10 mouse cellular contexts compared by ENCODE assay signal in genomic region chr15:37133916-37134315, GRCm38 (mm10).
DNase-seq lines count a peak whose midpoint lies in the region; ATAC-seq and TF ChIP-seq lines count a peak whose summit lies in the region.
"Had no signal": no experiment of that assay in that cellular context is flagged by ENCODE, and none has a peak within 500 bp of the region (broad histone marks: within the 10 kb centered on the region; RNA-seq: fewer than 3 reads in every experiment).

No protein-coding gene starts in this region.

- H3K27me3 ChIP-seq in heart, adult 2 months (ENCODE audit: control insufficient read depth, insufficient read depth, low read length), result no peaks in the 10 kb centered on the region
- no peaks in the 10 kb centered on the region for H3K27me3 ChIP-seq in limb, embryonic 14.5 days (ENCODE audit: control insufficient read depth, insufficient read depth, low read length)
- H3K27me3 ChIP-seq in limb, embryonic 10.5 days (ENCODE audit: low read depth, poor library complexity, severe bottlenecking), result no peaks in the 10 kb centered on the region
- H3K27me3 ChIP-seq: liver, embryonic 15.5 days; neural tube, embryonic 12.5 days had no signal

- H3K27ac ChIP-seq in heart, adult 2 months, result no peak overlapping the region
- no peak overlapping the region for H3K27ac ChIP-seq in limb, embryonic 14.5 days (replicated peaks; ENCODE audit: low read depth, low read length)
- H3K27ac ChIP-seq in limb, embryonic 10.5 days, result no peak overlapping the region
- H3K27ac ChIP-seq: liver, embryonic 15.5 days; neural tube, embryonic 12.5 days had no signal

- H3K36me3 ChIP-seq in heart, adult 2 months (ENCODE audit: control insufficient read depth, insufficient read depth, low read length), result no peaks in the 10 kb centered on the region
- no peaks in the 10 kb centered on the region for H3K36me3 ChIP-seq in limb, embryonic 14.5 days (ENCODE audit: control insufficient read depth, insufficient read depth, low read length)
- H3K36me3 ChIP-seq in limb, embryonic 10.5 days, result no peaks in the 10 kb centered on the region
- H3K36me3 ChIP-seq: liver, embryonic 15.5 days; neural tube, embryonic 12.5 days had no signal

- TF ChIP-seq EP300 in heart, adult 2 months (IDR thresholded peaks at IDR 0.05; ENCODE audit: insufficient read depth, low read depth, low read length), result no peak

- H3K4me1 ChIP-seq in heart, adult 2 months (ENCODE audit: control insufficient read depth, insufficient read depth, low read length), result peaks cover 1% of the 10 kb centered on the region; the same call in 1 of the 2 replicates
- 0 out of 2 replicates have a peak, but pooled peaks cover 3% of the 10 kb centered on the region for H3K4me1 ChIP-seq in limb, embryonic 14.5 days (ENCODE audit: control insufficient read depth, insufficient read depth, low read length)
- peaks cover 24% of the 10 kb centered on the region for H3K4me1 ChIP-seq in limb, embryonic 10.5 days

- TF ChIP-seq POLR2A in heart, adult 2 months (IDR thresholded peaks at IDR 0.05; ENCODE audit: insufficient read depth, low read depth, low read length), result no peak
- TF ChIP-seq POLR2A in limb, embryonic 14.5 days (IDR thresholded peaks at IDR 0.05; ENCODE audit: borderline replicate concordance, extremely low read depth, insufficient read depth, insufficient read length), result no peak
- no peak for TF ChIP-seq POLR2A in brain, embryonic 14.5 days (IDR thresholded peaks at IDR 0.05; ENCODE audit: borderline replicate concordance, extremely low read depth, insufficient read depth, insufficient read length, poor library complexity, severe bottlenecking)

- intact Hi-C loops in heart, adult 2 months (cut with DNase I), result no loop called here
- intact Hi-C loops in heart, postnatal 25 days (cut with DNase I), result no loop called here
- intact Hi-C loops in gastrocnemius, postnatal 36 days (cut with DNase I), result no loop called here

- no peak overlapping the region for H3K4me2 ChIP-seq in limb, embryonic 14.5 days (replicated peaks; ENCODE audit: low read depth, low read length, severe bottlenecking)
- H3K4me2 ChIP-seq: neural tube, embryonic 12.5 days had no signal

- no peak for DNase-seq in heart, adult 2 months
- DNase-seq in heart, postnatal 25 days (ENCODE audit: low spot score), result no peak
- DNase-seq in limb, embryonic 14.5 days (ENCODE audit: low spot score), result peak; percentile 23
- no peak for DNase-seq in limb, embryonic 10.5 days (ENCODE audit: low spot score)
- peak; percentile 81 for DNase-seq in brain, embryonic 14.5 days (ENCODE audit: low read depth)
- peak; percentile 12 for DNase-seq in lung, postnatal 25 days (ENCODE audit: low spot score)
- no peak for DNase-seq in gastrocnemius, postnatal 36 days

- peak; percentile 68 for TF ChIP-seq CTCF in heart, adult 2 months (IDR thresholded peaks at IDR 0.05)
- peak; percentile 63; the same call in 1 of the 2 replicates for TF ChIP-seq CTCF in brain, embryonic 14.5 days (IDR thresholded peaks at IDR 0.05; ENCODE audit: borderline replicate concordance, extremely low read depth, insufficient read depth, insufficient read length)

- no peaks in the 10 kb centered on the region for H3K79me2 ChIP-seq in heart, adult 2 months (replicated peaks; ENCODE audit: control insufficient read depth, insufficient read depth, low read length)

- no peak overlapping the region for H3K4me3 ChIP-seq in heart, adult 2 months
- H3K4me3 ChIP-seq in limb, embryonic 14.5 days (replicated peaks; ENCODE audit: low read length), result no peak overlapping the region
- no peak overlapping the region for H3K4me3 ChIP-seq in limb, embryonic 10.5 days
- H3K4me3 ChIP-seq: liver, embryonic 15.5 days; neural tube, embryonic 12.5 days had no signal

- no peak overlapping the region for H3K9ac ChIP-seq in heart, adult 2 months (ENCODE audit: low read depth, low read length)
- no peak overlapping the region for H3K9ac ChIP-seq in limb, embryonic 14.5 days (ENCODE audit: low read depth, low read length, severe bottlenecking)
- H3K9ac ChIP-seq: liver, embryonic 15.5 days; neural tube, embryonic 12.5 days had no signal

- 35% methylated on average over 5 of the region's 5 CpGs for WGBS in heart, adult 2 months
- 44% methylated on average over 5 of the region's 5 CpGs for WGBS in limb, embryonic 14.5 days
- WGBS in limb, embryonic 10.5 days, result 40% methylated on average over 5 of the region's 5 CpGs

- no peak; the same call in 1 of the 2 replicates for ATAC-seq in limb, embryonic 14.5 days (ENCODE audit: low FRiP score, low read depth)
- ATAC-seq in inflammation-experienced regulatory T-cells, adult 6 months, result no peak

- no peaks in the 10 kb centered on the region for H3K9me3 ChIP-seq in limb, embryonic 14.5 days (ENCODE audit: control insufficient read depth, low read length)
- no peaks in the 10 kb centered on the region for H3K9me3 ChIP-seq in limb, embryonic 10.5 days (replicated peaks)
- H3K9me3 ChIP-seq: liver, embryonic 15.5 days; neural tube, embryonic 12.5 days had no signal

Comparison
In these comparisons a context has a peak if more than half of its experiments do, and no peak if none do; other contexts are left out.
1. DNase-seq: peak in limb, embryonic 14.5 days (single experiment), brain, embryonic 14.5 days (single experiment) and lung, postnatal 25 days (single experiment); none in heart, adult 2 months (0 of 2), heart, postnatal 25 days (single experiment), limb, embryonic 10.5 days (single experiment) and gastrocnemius, postnatal 36 days (0 of 2).